8 mouse cellular contexts compared by ENCODE assay signal in genomic region chr4:135856223-135857091, GRCm38 (mm10). TPM values are rescaled to one million over a fixed set of nuclear protein-coding genes. Genes with fewer than 3 reads are reported as not detected.
DNase-seq lines count a peak whose midpoint lies in the region; ATAC-seq and TF ChIP-seq lines count a peak whose summit lies in the region.

No protein-coding gene starts in this region.

- ATAC-seq in CD4-positive, CD25-positive, alpha-beta regulatory T cell, adult 4 months = peak; percentile 28
- ATAC-seq in erythroblast, adult 5-6 weeks (replicated peaks; ENCODE audit: low FRiP score, poor library complexity, severe bottlenecking) = peak; percentile 22; the same call in 1 of the 2 replicates
- peak; percentile 75 for ATAC-seq in heart, embryonic 15.5 days (replicated peaks; ENCODE audit: insufficient number of reproducible peaks, insufficient read depth, low FRiP score, low read depth)
- ATAC-seq in lung, embryonic 14.5 days (ENCODE audit: insufficient read depth) = peak; percentile 72

- H3K9me3 ChIP-seq in heart, embryonic 15.5 days (replicated peaks) = no peaks in the 10 kb centered on the region
- H3K9me3 ChIP-seq in lung, embryonic 14.5 days (ENCODE audit: low read depth, low read length) = no peaks in the 10 kb centered on the region

- peaks cover 43% of the 10 kb centered on the region for H3K4me1 ChIP-seq in heart, embryonic 15.5 days (replicated peaks)
- H3K4me1 ChIP-seq in lung, embryonic 14.5 days (ENCODE audit: insufficient read depth) = peaks cover 15% of the 10 kb centered on the region
- H3K4me1 ChIP-seq in olfactory bulb, adult 2 months (ENCODE audit: control insufficient read depth, insufficient read depth, low read length) = peaks cover 7% of the 10 kb centered on the region

- no peak for TF ChIP-seq POLR2A in olfactory bulb, adult 2 months (IDR thresholded peaks at IDR 0.05; ENCODE audit: insufficient read depth, low read depth, low read length)

- peak overlapping the region; percentile 99 for H3K27ac ChIP-seq in heart, embryonic 15.5 days
- H3K27ac ChIP-seq in lung, embryonic 14.5 days (ENCODE audit: low read depth) = peak overlapping the region; percentile 100
- H3K27ac ChIP-seq in olfactory bulb, adult 2 months (ENCODE audit: insufficient read depth, low read depth, low read length) = peak overlapping the region; percentile 96

- H3K9ac ChIP-seq in heart, embryonic 15.5 days = peak overlapping the region; percentile 96
- H3K9ac ChIP-seq in lung, embryonic 14.5 days = peak overlapping the region; percentile 98

- no peaks in the 10 kb centered on the region for H3K27me3 ChIP-seq in heart, embryonic 15.5 days
- H3K27me3 ChIP-seq in lung, embryonic 14.5 days (ENCODE audit: insufficient read depth, low read length) = no peaks in the 10 kb centered on the region

- DNase-seq in adrenal gland, postnatal 36 days = peak; percentile 66 to 76
- peak; percentile 68 to 86 for DNase-seq in kidney, postnatal 25 days
- peak; percentile 82 for DNase-seq in lung, embryonic 14.5 days
- DNase-seq in urinary bladder, adult 18-20 months (ENCODE audit: low spot score in 2 of 2) = peak; percentile 37 to 59

- no peak for TF ChIP-seq CTCF in lung, embryonic 14.5 days (IDR thresholded peaks at IDR 0.05; ENCODE audit: low read depth)
- no peak for TF ChIP-seq CTCF in olfactory bulb, adult 2 months (IDR thresholded peaks at IDR 0.05; ENCODE audit: insufficient read depth, low read depth, low read length)

- no peaks in the 10 kb centered on the region for H3K36me3 ChIP-seq in heart, embryonic 15.5 days
- peaks cover 23% of the 10 kb centered on the region for H3K36me3 ChIP-seq in lung, embryonic 14.5 days (ENCODE audit: insufficient read depth)

- H3K4me3 ChIP-seq in heart, embryonic 15.5 days = peak overlapping the region; percentile 97
- peak overlapping the region; percentile 91 for H3K4me3 ChIP-seq in lung, embryonic 14.5 days (ENCODE audit: low read depth, low read length)
- peak overlapping the region; percentile 91 for H3K4me3 ChIP-seq in olfactory bulb, adult 2 months (ENCODE audit: insufficient read depth, low read depth, low read length)

- WGBS in heart, embryonic 15.5 days = under 1% methylated on average over 64 of the region's 91 CpGs
- under 1% methylated on average over 88 of the region's 91 CpGs for WGBS in lung, embryonic 14.5 days
- WGBS in olfactory bulb, adult 2 months = under 1% methylated on average over 90 of the region's 91 CpGs

- peak overlapping the region; percentile 64 for H3K4me2 ChIP-seq in heart, embryonic 15.5 days
- H3K4me2 ChIP-seq in lung, embryonic 14.5 days = peak overlapping the region; percentile 91

RNA-seq across cellular contexts. Expression of gene Srsf10, which starts 0.9 kb away (rescaled TPM):
- 100 to 1,000 TPM; 195 to 208 TPM for polyA plus RNA-seq in CD4-positive, CD25-positive, alpha-beta regulatory T cell, adult 4 months (2017; shearing (Covaris generic))
- total RNA-seq in adrenal gland, postnatal 36 days (2021) = 100 to 1,000 TPM in 1 of 2 experiments, 10 to 100 TPM in 1; 82.3 to 120 TPM
- total RNA-seq in erythroblast, adult 5-6 weeks (2015; ENCODE audit: low replicate concordance) = 116 and 151 TPM in 2 replicates
- total RNA-seq in erythroblast, adult 5-6 weeks (2017; ENCODE audit: low replicate concordance) = 176 and 297 TPM in 2 replicates
- 127 and 131 TPM in 2 replicates for polyA plus RNA-seq in heart, embryonic 15.5 days (2015; fragmentation: Nextera tagmentation; extraction: Ambion mirVana)
- 322 and 336 TPM in 2 replicates for polyA plus RNA-seq in lung, embryonic 14.5 days (2014; fragmentation: Nextera tagmentation; extraction: Ambion mirVana)
- not detected in 2 replicates for polyA plus RNA-seq in olfactory bulb, adult 2 months (2012; ENCODE audit: insufficient read depth, insufficient read length, low replicate concordance, missing spikeins)

RNA-seq across cellular contexts. Expression of gene Pnrc2, which starts 17.2 kb away (rescaled TPM):
- 100 to 1,000 TPM; 206 to 221 TPM for polyA plus RNA-seq in CD4-positive, CD25-positive, alpha-beta regulatory T cell, adult 4 months (2017; shearing (Covaris generic))
- 100 to 1,000 TPM; 104 to 111 TPM for total RNA-seq in adrenal gland, postnatal 36 days (2021)
- total RNA-seq in erythroblast, adult 5-6 weeks (2015; ENCODE audit: low replicate concordance) = 81.7 and 106 TPM in 2 replicates
- total RNA-seq in erythroblast, adult 5-6 weeks (2017; ENCODE audit: low replicate concordance) = 106 and 135 TPM in 2 replicates
- polyA plus RNA-seq in heart, embryonic 15.5 days (2015; fragmentation: Nextera tagmentation; extraction: Ambion mirVana) = 123 and 130 TPM in 2 replicates
- polyA plus RNA-seq in lung, embryonic 14.5 days (2014; fragmentation: Nextera tagmentation; extraction: Ambion mirVana) = 191 and 206 TPM in 2 replicates
- not detected in 2 replicates for polyA plus RNA-seq in olfactory bulb, adult 2 months (2012; ENCODE audit: insufficient read depth, insufficient read length, low replicate concordance, missing spikeins)

RNA-seq across cellular contexts. Expression of gene Cnr2, which starts 38.7 kb away (rescaled TPM):
- polyA plus RNA-seq in CD4-positive, CD25-positive, alpha-beta regulatory T cell, adult 4 months (2017; shearing (Covaris generic)) = 10 to 100 TPM in 1 of 2 experiments, 1 to 10 TPM in 1; 7.5 to 17.0 TPM
- total RNA-seq in adrenal gland, postnatal 36 days (2021) = 1 to 10 TPM; 1.3 to 1.6 TPM
- total RNA-seq in erythroblast, adult 5-6 weeks (2015; ENCODE audit: low replicate concordance) = 2.9 and 5.2 TPM in 2 replicates
- total RNA-seq in erythroblast, adult 5-6 weeks (2017; ENCODE audit: low replicate concordance) = 3.6 and 4.1 TPM in 2 replicates
- polyA plus RNA-seq in heart, embryonic 15.5 days (2015; fragmentation: Nextera tagmentation; extraction: Ambion mirVana) = 0.49 and 0.55 TPM in 2 replicates
- polyA plus RNA-seq in lung, embryonic 14.5 days (2014; fragmentation: Nextera tagmentation; extraction: Ambion mirVana) = 0.71 and 0.73 TPM in 2 replicates
- polyA plus RNA-seq in olfactory bulb, adult 2 months (2012; ENCODE audit: insufficient read depth, insufficient read length, low replicate concordance, missing spikeins) = not detected in 2 replicates

Comparison
In these comparisons a context has a peak if more than half of its experiments do, and no peak if none do; other contexts are left out.
1. Peak in every context shown above with its lines: DNase-seq, ATAC-seq, H3K4me3 ChIP-seq and H3K27ac ChIP-seq.
2. ATAC-seq: peak in every context shown above with its lines; median percentile 75 in heart, embryonic 15.5 days; 72 in lung, embryonic 14.5 days; 28 in CD4-positive, CD25-positive, alpha-beta regulatory T cell, adult 4 months; 22 in erythroblast, adult 5-6 weeks.